23 mouse cellular contexts compared by ENCODE assay signal in the genomic region with DNA sequence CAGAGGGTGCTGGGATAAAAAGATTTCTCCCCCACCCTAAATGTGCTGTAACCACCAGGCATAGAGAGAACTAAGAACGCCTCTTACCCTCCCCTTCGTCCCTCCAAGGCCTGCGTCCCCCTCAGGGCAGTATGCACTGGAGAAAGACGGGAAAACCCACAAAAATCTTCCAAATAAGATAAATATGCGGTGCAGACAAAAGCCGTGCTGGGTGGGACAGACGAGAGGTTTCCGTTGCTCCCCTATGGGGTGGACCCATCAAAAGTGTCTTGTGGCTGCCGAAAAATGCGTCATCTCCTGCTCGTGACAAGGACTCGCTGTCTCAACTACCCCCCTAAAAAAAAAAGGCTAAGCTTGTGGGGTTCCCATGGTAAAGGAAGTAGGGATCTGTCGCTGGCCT. TPM values are rescaled to one million over a fixed set of nuclear protein-coding genes. Genes with fewer than 3 reads are reported as not detected.
DNase-seq lines count a peak whose midpoint lies in the region; ATAC-seq lines count a peak whose summit lies in the region.
"Had no signal": no experiment of that assay in that cellular context is flagged by ENCODE, and none has a peak within 500 bp of the region (broad histone marks: within the 10 kb centered on the region; RNA-seq: fewer than 3 reads in every experiment).

No protein-coding gene starts in this region.

- no peaks in the 10 kb centered on the region for H3K36me3 ChIP-seq in hindbrain, embryonic 10.5 days
- no peaks in the 10 kb centered on the region for H3K36me3 ChIP-seq in hindbrain, embryonic 13.5 days
- no peaks in the 10 kb centered on the region for H3K36me3 ChIP-seq in neural tube, embryonic 11.5 days (ENCODE audit: control insufficient read depth, insufficient read depth, low read length)
- H3K36me3 ChIP-seq in neural tube, embryonic 15.5 days = no peaks in the 10 kb centered on the region
- no peaks in the 10 kb centered on the region for H3K36me3 ChIP-seq in embryonic facial prominence, embryonic 14.5 days (ENCODE audit: control insufficient read depth, insufficient read depth, low read length)
- H3K36me3 ChIP-seq in neural tube, embryonic 13.5 days = no peaks in the 10 kb centered on the region
- H3K36me3 ChIP-seq: forebrain, embryonic 15.5 days; heart, embryonic 15.5 days; lung, embryonic 15.5 days had no signal

- H3K9ac ChIP-seq in hindbrain, embryonic 13.5 days = no peak overlapping the region
- H3K9ac ChIP-seq in neural tube, embryonic 11.5 days (ENCODE audit: low read length) = peak overlapping the region; percentile 43
- H3K9ac ChIP-seq in neural tube, embryonic 15.5 days (replicated peaks) = no peak overlapping the region
- 0 out of 2 replicates have a peak overlapping the region, but pooled peaks have one; percentile 3 for H3K9ac ChIP-seq in embryonic facial prominence, embryonic 14.5 days (ENCODE audit: low read depth, low read length)
- H3K9ac ChIP-seq in neural tube, embryonic 13.5 days = peak overlapping the region; percentile 18; the same call in 1 of the 2 replicates
- H3K9ac ChIP-seq: forebrain, embryonic 15.5 days; heart, embryonic 15.5 days; liver, embryonic 14.5 days; lung, embryonic 15.5 days had no signal

- no peaks in the 10 kb centered on the region for H3K9me3 ChIP-seq in hindbrain, embryonic 10.5 days
- no peaks in the 10 kb centered on the region for H3K9me3 ChIP-seq in hindbrain, embryonic 13.5 days
- H3K9me3 ChIP-seq in neural tube, embryonic 11.5 days (ENCODE audit: control insufficient read depth, low read length) = no peaks in the 10 kb centered on the region
- H3K9me3 ChIP-seq in neural tube, embryonic 15.5 days (replicated peaks) = no peaks in the 10 kb centered on the region
- no peaks in the 10 kb centered on the region for H3K9me3 ChIP-seq in embryonic facial prominence, embryonic 14.5 days (ENCODE audit: control insufficient read depth, low read length)
- no peaks in the 10 kb centered on the region for H3K9me3 ChIP-seq in neural tube, embryonic 13.5 days
- H3K9me3 ChIP-seq: forebrain, embryonic 15.5 days; heart, embryonic 15.5 days; lung, embryonic 15.5 days had no signal

- WGBS in hindbrain, embryonic 10.5 days = 34% methylated on average over 13 of the region's 13 CpGs
- 29% methylated on average over 13 of the region's 13 CpGs for WGBS in hindbrain, embryonic 13.5 days
- WGBS in neural tube, embryonic 11.5 days = 51% methylated on average over 13 of the region's 13 CpGs
- WGBS in neural tube, embryonic 15.5 days = 36% methylated on average over 13 of the region's 13 CpGs
- WGBS in embryonic facial prominence, embryonic 14.5 days = 29% methylated on average over 13 of the region's 13 CpGs
- WGBS in neural tube, embryonic 13.5 days = 41% methylated on average over 13 of the region's 13 CpGs

- 0 out of 2 replicates have a peak overlapping the region, but pooled peaks have one; percentile 28 for H3K4me3 ChIP-seq in hindbrain, embryonic 10.5 days
- no peak overlapping the region for H3K4me3 ChIP-seq in hindbrain, embryonic 13.5 days
- no peak overlapping the region for H3K4me3 ChIP-seq in neural tube, embryonic 11.5 days (ENCODE audit: low read depth, low read length)
- H3K4me3 ChIP-seq in neural tube, embryonic 15.5 days (replicated peaks) = no peak overlapping the region
- H3K4me3 ChIP-seq in embryonic facial prominence, embryonic 14.5 days (ENCODE audit: low read depth, low read length) = no peak overlapping the region
- no peak overlapping the region for H3K4me3 ChIP-seq in neural tube, embryonic 13.5 days
- H3K4me3 ChIP-seq: forebrain, embryonic 15.5 days; heart, embryonic 15.5 days; lung, embryonic 15.5 days; megakaryocyte, embryonic 14.5 days had no signal

- no peak for DNase-seq in hindbrain, embryonic 10.5 days (ENCODE audit: low spot score)
- DNase-seq in neural tube, embryonic 11.5 days (ENCODE audit: low spot score) = no peak
- peak; percentile 63 for DNase-seq in embryonic facial prominence, embryonic 14.5 days (ENCODE audit: low spot score)
- DNase-seq in yolk sac, embryonic 10.5 days (ENCODE audit: low spot score) = no peak
- DNase-seq: adrenal gland, adult 2 months; B cell, adult 2 months; cerebellum, adult 11 months; cerebellum, adult 9-11 months; gastrocnemius, postnatal 10 days; heart, adult 11 months; kidney, postnatal 25 days; lung, postnatal 36 days; thymus, adult 18-20 months; thymus, postnatal 4 days had no signal

- H3K27me3 ChIP-seq in hindbrain, embryonic 10.5 days (ENCODE audit: insufficient read depth, poor library complexity, severe bottlenecking) = peaks cover 3% of the 10 kb centered on the region; the same call in 1 of the 2 replicates
- H3K27me3 ChIP-seq in hindbrain, embryonic 13.5 days = no peaks in the 10 kb centered on the region
- no peaks in the 10 kb centered on the region for H3K27me3 ChIP-seq in neural tube, embryonic 11.5 days (ENCODE audit: control insufficient read depth, insufficient read depth, low read length)
- H3K27me3 ChIP-seq in neural tube, embryonic 15.5 days (replicated peaks) = no peaks in the 10 kb centered on the region
- H3K27me3 ChIP-seq in embryonic facial prominence, embryonic 14.5 days (replicated peaks; ENCODE audit: control insufficient read depth, insufficient read depth, low read length) = no peaks in the 10 kb centered on the region
- no peaks in the 10 kb centered on the region for H3K27me3 ChIP-seq in neural tube, embryonic 13.5 days
- H3K27me3 ChIP-seq: forebrain, embryonic 15.5 days; heart, embryonic 15.5 days; lung, embryonic 15.5 days had no signal

- no peak overlapping the region; the same call in 1 of the 2 replicates for H3K4me2 ChIP-seq in hindbrain, embryonic 13.5 days
- H3K4me2 ChIP-seq in neural tube, embryonic 11.5 days (ENCODE audit: low read depth) = no peak overlapping the region
- no peak overlapping the region for H3K4me2 ChIP-seq in neural tube, embryonic 15.5 days
- H3K4me2 ChIP-seq in embryonic facial prominence, embryonic 14.5 days (ENCODE audit: low read depth, low read length) = no peak overlapping the region; the same call in 1 of the 2 replicates
- peak overlapping the region; percentile 9; the same call in 1 of the 2 replicates for H3K4me2 ChIP-seq in neural tube, embryonic 13.5 days
- H3K4me2 ChIP-seq: forebrain, embryonic 15.5 days; heart, embryonic 15.5 days; lung, embryonic 15.5 days had no signal

- ATAC-seq in hindbrain, embryonic 13.5 days (ENCODE audit: low FRiP score) = no peak
- ATAC-seq in neural tube, embryonic 11.5 days (ENCODE audit: insufficient read depth, low FRiP score, low TSS enrichment) = no peak
- no peak for ATAC-seq in neural tube, embryonic 15.5 days (ENCODE audit: low FRiP score)
- no peak for ATAC-seq in embryonic facial prominence, embryonic 14.5 days (ENCODE audit: low read depth)
- no peak for ATAC-seq in neural tube, embryonic 13.5 days (ENCODE audit: low read depth)
- ATAC-seq: forebrain, embryonic 15.5 days; intestine, embryonic 16.5 days had no signal

- H3K27ac ChIP-seq in hindbrain, embryonic 10.5 days = peak overlapping the region; percentile 88
- H3K27ac ChIP-seq in hindbrain, embryonic 13.5 days = no peak overlapping the region
- peak overlapping the region; percentile 60; the same call in 1 of the 2 replicates for H3K27ac ChIP-seq in neural tube, embryonic 11.5 days (ENCODE audit: low read depth, low read length)
- H3K27ac ChIP-seq in neural tube, embryonic 15.5 days (replicated peaks) = no peak overlapping the region
- 0 out of 2 replicates have a peak overlapping the region, but pooled peaks have one; percentile 22 for H3K27ac ChIP-seq in embryonic facial prominence, embryonic 14.5 days (replicated peaks; ENCODE audit: low read depth, low read length)
- H3K27ac ChIP-seq in neural tube, embryonic 13.5 days (replicated peaks) = no peak overlapping the region
- H3K27ac ChIP-seq: forebrain, embryonic 15.5 days; heart, embryonic 15.5 days; liver, embryonic 14.5 days; lung, embryonic 15.5 days had no signal

- H3K4me1 ChIP-seq in hindbrain, embryonic 10.5 days (replicated peaks) = peaks cover 33% of the 10 kb centered on the region
- H3K4me1 ChIP-seq in hindbrain, embryonic 13.5 days (replicated peaks) = peaks cover 16% of the 10 kb centered on the region
- peaks cover 6% of the 10 kb centered on the region for H3K4me1 ChIP-seq in neural tube, embryonic 11.5 days (ENCODE audit: control insufficient read depth, insufficient read depth, low read length)
- H3K4me1 ChIP-seq in neural tube, embryonic 15.5 days = peaks cover 9% of the 10 kb centered on the region
- peaks cover 13% of the 10 kb centered on the region for H3K4me1 ChIP-seq in embryonic facial prominence, embryonic 14.5 days (ENCODE audit: control insufficient read depth, insufficient read depth, low read length)
- peaks cover 19% of the 10 kb centered on the region for H3K4me1 ChIP-seq in neural tube, embryonic 13.5 days (replicated peaks)
- H3K4me1 ChIP-seq: lung, embryonic 15.5 days had no signal

RNA-seq across cellular contexts. Expression of gene Scube3, which starts 19.0 kb away (rescaled TPM):
- polyA plus RNA-seq in hindbrain, embryonic 10.5 days (2016; fragmentation: Nextera tagmentation; extraction: Ambion mirVana) = 10.7 and 11.0 TPM in 2 replicates
- polyA plus RNA-seq in hindbrain, embryonic 13.5 days (2015; fragmentation: Nextera tagmentation; extraction: Ambion mirVana) = 5.1 and 5.7 TPM in 2 replicates
- 8.7 and 9.4 TPM in 2 replicates for polyA plus RNA-seq in neural tube, embryonic 11.5 days (2014; fragmentation: Nextera tagmentation; extraction: Ambion mirVana)
- 3.6 and 4.6 TPM in 2 replicates for polyA plus RNA-seq in neural tube, embryonic 15.5 days (2015; fragmentation: Nextera tagmentation; extraction: Ambion mirVana)
- polyA plus RNA-seq in embryonic facial prominence, embryonic 14.5 days (2014; fragmentation: Nextera tagmentation; extraction: Ambion mirVana) = 8.1 and 8.8 TPM in 2 replicates
- 5.2 and 5.6 TPM in 2 replicates for polyA plus RNA-seq in neural tube, embryonic 13.5 days (2015; fragmentation: Nextera tagmentation; extraction: Ambion mirVana)

RNA-seq across cellular contexts. Expression of gene Tcp11, which starts 42.5 kb away (rescaled TPM):
- polyA plus RNA-seq in hindbrain, embryonic 10.5 days (2016; fragmentation: Nextera tagmentation; extraction: Ambion mirVana) = 1.1 and 2.8 TPM in 2 replicates
- polyA plus RNA-seq in hindbrain, embryonic 13.5 days (2015; fragmentation: Nextera tagmentation; extraction: Ambion mirVana) = 1.4 and 1.7 TPM in 2 replicates
- polyA plus RNA-seq in neural tube, embryonic 11.5 days (2014; fragmentation: Nextera tagmentation; extraction: Ambion mirVana) = 0.69 and 0.76 TPM in 2 replicates
- polyA plus RNA-seq in neural tube, embryonic 15.5 days (2015; fragmentation: Nextera tagmentation; extraction: Ambion mirVana) = 1.4 and 1.8 TPM in 2 replicates
- 1.4 and 2.4 TPM in 2 replicates for polyA plus RNA-seq in embryonic facial prominence, embryonic 14.5 days (2014; fragmentation: Nextera tagmentation; extraction: Ambion mirVana)
- 1.5 and 2.5 TPM in 2 replicates for polyA plus RNA-seq in neural tube, embryonic 13.5 days (2015; fragmentation: Nextera tagmentation; extraction: Ambion mirVana)
- polyA plus RNA-seq: adrenal gland, adult 2 months had no signal

RNA-seq across cellular contexts. Expression of gene Zfp523, which starts 54.0 kb away (rescaled TPM):
- polyA plus RNA-seq in hindbrain, embryonic 10.5 days (2016; fragmentation: Nextera tagmentation; extraction: Ambion mirVana) = 36.1 and 39.8 TPM in 2 replicates
- polyA plus RNA-seq in hindbrain, embryonic 13.5 days (2015; fragmentation: Nextera tagmentation; extraction: Ambion mirVana) = 40.2 and 41.6 TPM in 2 replicates
- 31.1 and 32.5 TPM in 2 replicates for polyA plus RNA-seq in neural tube, embryonic 11.5 days (2014; fragmentation: Nextera tagmentation; extraction: Ambion mirVana)
- 41.5 and 43.8 TPM in 2 replicates for polyA plus RNA-seq in neural tube, embryonic 15.5 days (2015; fragmentation: Nextera tagmentation; extraction: Ambion mirVana)
- polyA plus RNA-seq in embryonic facial prominence, embryonic 14.5 days (2014; fragmentation: Nextera tagmentation; extraction: Ambion mirVana) = 30.6 and 35.7 TPM in 2 replicates
- polyA plus RNA-seq in neural tube, embryonic 13.5 days (2015; fragmentation: Nextera tagmentation; extraction: Ambion mirVana) = 41.4 and 46.0 TPM in 2 replicates

Comparison
In these comparisons a context has a peak if more than half of its experiments do, and no peak if none do; other contexts are left out.
1. H3K27ac ChIP-seq: peak in hindbrain, embryonic 10.5 days (single experiment), neural tube, embryonic 11.5 days (single experiment) and embryonic facial prominence, embryonic 14.5 days (single experiment); none in hindbrain, embryonic 13.5 days (single experiment), neural tube, embryonic 15.5 days (single experiment) and neural tube, embryonic 13.5 days (single experiment).
2. H3K9ac ChIP-seq: peak in neural tube, embryonic 11.5 days (single experiment), embryonic facial prominence, embryonic 14.5 days (single experiment) and neural tube, embryonic 13.5 days (single experiment); none in hindbrain, embryonic 13.5 days (single experiment) and neural tube, embryonic 15.5 days (single experiment).